Mouse (Mus musculus) cerebellum, adult 9-11 months (tissue): ENCODE data around the gene Pola2.
A peak's percentile ranks its signal among the peaks of the same experiment; 100 is the strongest.

Source experiments
- DNase-seq: peaks from one replicate; pipeline ENCODE4 v3.0.0; 2022

Gene Pola2

GRCm38 (mm10) chr19:5963883-5964562 is at the start of gene Pola2:
Pola2 (minus strand) TSS chr19:5964202.
- DNase-seq, result peak; percentile 87

GRCm38 (mm10) chr19:6013691-6014090 is 49.7 kb upstream of the Pola2 start:
- DNase-seq, result peak; percentile 34

GRCm38 (mm10) chr19:6009137-6009536 is 45.1 kb upstream of the Pola2 start:
- DNase-seq, result no peak

- no peak for DNase-seq
Measured at GRCm38 (mm10) chr19:6007013-6007412, 43.0 kb upstream of the Pola2 start.

- DNase-seq, result no peak
Measured at GRCm38 (mm10) chr19:6005541-6005940, 41.5 kb upstream of the Pola2 start.

- DNase-seq, result no peak
Measured at GRCm38 (mm10) chr19:5999969-6000368, 36.0 kb upstream of the Pola2 start.

- DNase-seq, result no peak
Measured at GRCm38 (mm10) chr19:5998180-5998579, 34.2 kb upstream of the Pola2 start.

GRCm38 (mm10) chr19:5994711-5995110 is 30.7 kb upstream of the Pola2 start:
- no peak for DNase-seq

- no peak for DNase-seq
Measured at GRCm38 (mm10) chr19:5992012-5992411, 28.0 kb upstream of the Pola2 start.

- DNase-seq, result no peak
Measured at GRCm38 (mm10) chr19:5991467-5991866, 27.5 kb upstream of the Pola2 start.

- DNase-seq, result no peak
Measured at GRCm38 (mm10) chr19:5990921-5991320, 26.9 kb upstream of the Pola2 start.

GRCm38 (mm10) chr19:5990033-5990432 is 26.0 kb upstream of the Pola2 start:
- no peak for DNase-seq

GRCm38 (mm10) chr19:5989585-5989984 is 25.6 kb upstream of the Pola2 start:
- no peak for DNase-seq

- DNase-seq, result peak; percentile 16
Measured at GRCm38 (mm10) chr19:5988815-5989452, 24.9 kb upstream of the Pola2 start.

GRCm38 (mm10) chr19:5988027-5988814 is 24.2 kb upstream of the Pola2 start:
- no peak for DNase-seq

GRCm38 (mm10) chr19:5986043-5986442 is 22.0 kb upstream of the Pola2 start, which contains the start of gene Slc22a20:
Slc22a20 (minus strand) TSS chr19:5986143.
- no peak for DNase-seq

GRCm38 (mm10) chr19:5980477-5980876 is 16.5 kb upstream of the Pola2 start:
- no peak for DNase-seq

GRCm38 (mm10) chr19:5977717-5978116 is 13.7 kb upstream of the Pola2 start:
- no peak for DNase-seq

GRCm38 (mm10) chr19:5975676-5976075 is 11.7 kb upstream of the Pola2 start:
- peak; percentile 51 for DNase-seq

GRCm38 (mm10) chr19:5975112-5975511 is 11.1 kb upstream of the Pola2 start:
- DNase-seq, result no peak

- no peak for DNase-seq
Measured at GRCm38 (mm10) chr19:5967664-5968063, 3.7 kb upstream of the Pola2 start.

GRCm38 (mm10) chr19:5966786-5967185 is 2.8 kb upstream of the Pola2 start:
- no peak for DNase-seq

- no peak for DNase-seq
Measured at GRCm38 (mm10) chr19:5965910-5966309, 1.9 kb upstream of the Pola2 start.

- peak; percentile 63 for DNase-seq
Measured at GRCm38 (mm10) chr19:5965280-5965679, 1.3 kb upstream of the Pola2 start.
